Mouse (Mus musculus): ENCODE measurements around the gene Rmnd5b. TPM values are rescaled to one million over a fixed set of nuclear protein-coding genes. Genes with fewer than 3 reads are reported as not detected.

Gene Rmnd5b
- polyA plus RNA-seq, 1 experiment from 2014 or later, result 49.4 TPM

DNA sequence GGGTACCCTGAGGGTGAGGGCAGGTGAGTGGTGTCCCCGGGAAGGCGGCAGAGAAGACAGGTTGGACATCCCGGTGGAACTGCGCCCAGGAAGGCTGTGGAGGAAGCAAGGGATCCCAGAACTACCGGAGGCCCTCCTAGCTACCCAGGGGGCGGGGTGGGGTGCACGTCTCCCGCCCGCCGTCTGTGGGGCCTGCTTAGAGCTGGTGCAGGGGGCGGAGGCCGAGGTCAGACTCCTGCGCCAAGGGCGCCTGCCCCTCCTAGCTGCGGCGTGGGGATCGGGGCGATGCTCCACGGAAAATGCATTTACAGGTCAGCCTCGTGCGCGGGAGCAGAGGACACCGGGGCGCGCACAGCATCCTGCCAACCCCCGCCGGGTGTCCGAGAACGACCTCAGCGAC is 14.6 kb upstream of the Rmnd5b start:
- peak; percentile 20 for ATAC-seq
- in situ Hi-C loops (cut with MboI; ENCODE audit: low pct_unique_long_range_greater_than_20kb), result no loop called here
- no peak for TF ChIP-seq CTCF (IDR thresholded peaks at IDR 0.05)
- no peak for DNase-seq (ENCODE audit: low read depth, low spot score)
- CTCF ChIA-PET, result interaction anchor here (1.0 to 1.6 kb wide), 2 partner anchors 18 to 31 kb away, joined by 5 read pairs; no protein-coding TSS in a partner anchor
- POLR2A ChIA-PET, result interaction anchor here (1.0 to 2.6 kb wide), 5 partner anchors 9 to 23 kb away, joined by 4 to 13 read pairs (median 9); partner anchors contain the start of gene Rmnd5b
- H3K27me3 ChIP-seq, result no peaks in the 10 kb centered on the region

DNA sequence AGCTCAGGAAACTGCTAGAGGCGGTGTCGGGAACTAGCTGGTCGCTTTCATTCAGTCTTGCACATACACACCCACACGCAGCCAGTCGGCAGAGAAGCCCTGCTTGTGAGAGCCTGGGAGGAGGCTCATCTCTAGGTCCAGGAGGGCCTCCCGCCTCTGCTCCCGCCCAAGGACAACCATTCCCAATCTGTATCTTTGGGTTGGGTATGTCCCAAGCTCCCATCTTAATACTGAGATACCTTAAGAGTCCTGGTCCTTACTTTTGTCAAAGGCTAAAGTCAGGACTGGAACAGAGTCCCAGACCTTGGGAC is 14.1 kb upstream of the Rmnd5b start:
- H3K27me3 ChIP-seq, result no peaks in the 10 kb centered on the region
- no peak for ATAC-seq
- DNase-seq (ENCODE audit: low read depth, low spot score), result no peak
- ChIA-PET CTCF (interaction anchor here (1.6 kb wide), 1 partner anchor 18 kb away, joined by 5 read pairs; no protein-coding TSS in a partner anchor), POLR2A (interaction anchor here (1.6 to 2.6 kb wide), 3 partner anchors 14 to 24 kb away, joined by 9 to 13 read pairs (median 10); partner anchors contain the start of gene Rmnd5b)
- in situ Hi-C loops (cut with MboI; ENCODE audit: low pct_unique_long_range_greater_than_20kb), result no loop called here
- TF ChIP-seq CTCF (IDR thresholded peaks at IDR 0.05), result no peak

DNA sequence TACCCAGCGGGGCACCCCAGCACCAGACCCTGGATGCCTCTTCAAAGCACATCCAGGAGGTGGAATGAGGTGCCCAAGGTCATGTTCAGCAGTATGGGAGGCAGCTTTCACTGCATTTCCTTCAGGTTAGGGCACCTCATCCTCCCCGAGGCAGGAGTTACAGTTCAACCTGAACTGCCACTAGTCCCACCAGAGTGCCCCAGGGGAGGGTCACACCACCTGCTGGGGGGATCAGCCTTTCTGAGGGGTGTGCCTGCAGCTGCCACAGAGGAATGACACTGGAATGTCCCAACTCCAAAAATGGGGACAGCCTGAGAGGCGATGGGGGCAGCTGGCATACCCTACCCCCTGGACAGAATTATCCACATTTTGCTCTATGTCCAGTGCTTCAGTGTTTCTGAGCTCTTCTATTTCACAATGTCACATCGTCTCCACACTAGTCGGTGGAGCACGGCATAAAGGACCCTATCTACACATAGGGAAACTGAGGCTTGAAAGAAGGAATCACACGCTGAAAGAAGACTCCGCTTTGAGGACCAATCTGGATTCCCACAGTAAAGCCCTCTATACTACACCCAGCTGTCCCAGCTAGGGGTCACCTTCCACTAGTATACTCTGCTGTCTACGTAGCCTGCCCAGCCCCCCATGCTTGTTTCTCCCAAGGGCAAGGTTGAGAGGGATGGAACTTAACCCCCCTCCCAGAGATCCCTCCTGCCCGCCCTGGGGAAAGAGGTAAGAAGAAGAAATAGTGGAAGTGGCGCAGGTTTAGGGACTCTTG is 13.6 kb upstream of the Rmnd5b start:
- TF ChIP-seq CTCF (IDR thresholded peaks at IDR 0.05), result no peak
- ATAC-seq, result no peak
- DNase-seq (ENCODE audit: low read depth, low spot score), result no peak
- no peaks in the 10 kb centered on the region for H3K27me3 ChIP-seq
- ChIA-PET POLR2A (interaction anchor here (0.7 to 2.6 kb wide), 3 partner anchors 13 to 17 kb away, joined by 3 to 13 read pairs (median 9); partner anchors contain the start of gene Rmnd5b), CTCF (interaction anchor here (1.6 kb wide), 1 partner anchor 17 kb away, joined by 5 read pairs; no protein-coding TSS in a partner anchor)
- in situ Hi-C loops (cut with MboI; ENCODE audit: low pct_unique_long_range_greater_than_20kb), result no loop called here

DNA sequence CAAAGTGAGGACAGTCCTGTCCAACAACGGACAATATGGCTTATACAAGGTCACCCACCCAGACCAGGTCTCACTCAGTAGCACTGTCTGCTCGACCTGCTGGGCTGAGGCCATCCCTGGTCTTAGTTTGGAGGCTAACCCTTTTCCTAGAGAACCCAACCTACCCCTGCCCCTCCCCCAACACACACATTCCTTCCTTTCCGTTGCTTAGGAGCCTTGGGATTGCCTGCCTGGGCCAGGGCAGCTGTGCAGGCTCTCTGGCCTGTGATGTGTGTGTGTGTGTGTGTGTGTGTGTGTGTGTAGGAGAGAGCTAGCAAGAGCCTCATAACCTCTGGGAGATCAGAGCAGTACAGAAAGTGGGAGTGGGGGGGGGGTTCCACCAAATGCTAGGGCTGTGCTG is 12.9 kb upstream of the Rmnd5b start:
- CTCF ChIA-PET, result interaction anchor here (1.6 kb wide), 1 partner anchor 16 kb away, joined by 5 read pairs; no protein-coding TSS in a partner anchor
- in situ Hi-C loops (cut with MboI; ENCODE audit: low pct_unique_long_range_greater_than_20kb), result no loop called here
- no peak for ATAC-seq
- POLR2A ChIA-PET, result interaction anchor here (0.7 to 2.2 kb wide), 2 partner anchors 13 to 14 kb away, joined by 3 to 13 read pairs; partner anchors contain the start of gene Rmnd5b
- no peak for TF ChIP-seq CTCF (IDR thresholded peaks at IDR 0.05)
- no peaks in the 10 kb centered on the region for H3K27me3 ChIP-seq
- no peak for DNase-seq (ENCODE audit: low read depth, low spot score)

DNA sequence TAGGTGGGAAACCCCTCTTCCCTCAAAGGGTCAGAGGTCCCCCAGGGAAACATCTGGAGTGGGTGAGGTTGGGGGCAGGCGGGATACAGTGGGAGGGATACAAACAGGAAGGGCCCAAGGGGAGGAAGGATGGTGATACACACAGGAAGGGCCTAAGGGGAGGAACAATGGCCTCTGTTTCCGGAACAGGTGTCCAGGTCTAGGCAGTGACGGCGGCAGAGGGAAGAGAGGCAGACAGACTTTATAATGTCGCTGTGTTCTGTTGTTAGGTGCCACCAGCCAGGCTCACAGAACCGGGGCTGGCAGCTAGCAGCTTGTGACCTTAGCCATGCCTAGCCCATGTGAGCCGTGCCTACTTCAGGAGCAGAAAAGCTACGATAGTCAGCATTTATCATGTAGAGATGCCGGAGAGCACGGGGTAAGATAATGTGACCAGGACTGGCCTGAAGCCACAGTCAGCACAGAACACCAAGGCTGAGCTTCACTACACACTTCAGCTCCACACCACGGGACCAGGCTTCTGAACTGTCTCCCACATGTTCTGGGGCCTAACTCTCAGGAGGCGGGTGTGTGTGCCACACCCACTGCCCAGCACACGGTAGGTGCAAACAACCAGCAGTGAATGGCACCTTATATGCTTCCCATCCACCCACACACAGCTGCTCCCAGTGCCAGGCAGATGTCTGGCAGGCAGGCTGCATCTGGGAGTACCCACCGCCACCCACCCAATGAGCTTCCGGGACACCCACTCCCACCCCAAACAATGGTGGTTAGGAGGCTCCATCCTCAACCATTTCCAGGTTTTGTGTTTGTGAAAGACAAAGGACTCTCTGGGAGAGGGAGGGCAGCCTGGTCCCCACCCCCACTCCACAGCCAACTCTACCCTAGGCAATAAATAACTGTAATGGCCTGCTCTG is 11.3 kb upstream of the Rmnd5b start:
- ChIA-PET CTCF (interaction anchor here (0.9 kb wide), 1 partner anchor 11 kb away, joined by 4 read pairs; the partner anchor contains the start of gene Rmnd5b), POLR2A (interaction anchor here (0.9 to 1.3 kb wide), 2 partner anchors 9 to 12 kb away, joined by 3 read pairs; no protein-coding TSS in a partner anchor)
- in situ Hi-C loops (cut with MboI; ENCODE audit: low pct_unique_long_range_greater_than_20kb), result no loop called here
- no peak for TF ChIP-seq CTCF (IDR thresholded peaks at IDR 0.05)
- DNase-seq (ENCODE audit: low read depth, low spot score), result no peak
- H3K27me3 ChIP-seq, result no peaks in the 10 kb centered on the region
- no peak for ATAC-seq

DNA sequence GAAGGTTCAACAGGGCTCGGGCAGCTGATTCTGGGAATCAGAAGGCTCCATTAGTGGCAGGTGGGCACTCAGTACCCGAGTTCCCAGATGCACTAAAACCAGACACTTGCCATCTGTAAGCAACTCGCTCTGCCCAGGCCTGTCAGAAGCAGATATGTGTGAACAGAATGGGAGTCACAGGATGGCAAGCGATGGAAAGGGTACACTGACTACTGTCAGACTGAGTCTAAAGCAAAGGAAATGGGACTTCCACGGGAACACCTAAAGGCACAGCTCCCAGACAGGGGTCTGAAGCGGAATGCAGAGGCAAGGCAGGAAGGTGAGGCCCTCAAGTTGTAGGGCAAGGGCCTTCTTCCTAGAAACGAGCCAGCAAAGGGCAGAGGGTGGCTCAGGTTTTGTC is 10.5 kb upstream of the Rmnd5b start:
- in situ Hi-C loops (cut with MboI; ENCODE audit: low pct_unique_long_range_greater_than_20kb), result no loop called here
- no peaks in the 10 kb centered on the region for H3K27me3 ChIP-seq
- TF ChIP-seq CTCF (IDR thresholded peaks at IDR 0.05), result no peak
- ATAC-seq, result no peak
- CTCF ChIA-PET, result interaction anchor here (1.3 kb wide), 1 partner anchor 14 kb away, joined by 3 read pairs; no protein-coding TSS in a partner anchor
- no peak for DNase-seq (ENCODE audit: low read depth, low spot score)
- POLR2A ChIA-PET, result no interaction called here

DNA sequence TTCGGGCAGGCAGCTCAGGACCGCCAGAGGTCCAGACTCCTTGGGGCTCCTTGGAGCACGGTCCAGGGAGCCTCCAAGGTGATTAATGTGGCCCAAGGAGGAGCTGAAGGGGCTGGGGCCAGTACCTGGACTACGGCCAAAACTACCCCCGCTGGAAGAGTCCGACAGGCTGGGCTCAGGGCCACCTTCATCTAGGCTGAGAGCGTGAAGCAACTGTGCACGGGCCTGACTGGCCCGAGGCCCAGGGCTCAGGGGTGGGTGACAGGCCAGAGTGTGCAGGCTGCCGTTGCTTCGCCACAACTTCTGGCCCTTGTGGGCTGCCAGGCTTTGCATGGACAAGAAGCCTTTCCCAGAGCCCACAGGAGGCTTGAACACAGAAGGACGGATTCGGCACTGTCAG is 9.6 kb upstream of the Rmnd5b start:
- CTCF ChIA-PET, result interaction anchor here (1.3 kb wide), 2 partner anchors 9 to 13 kb away, joined by 3 to 4 read pairs; partner anchors contain the start of gene Rmnd5b
- DNase-seq (ENCODE audit: low read depth, low spot score) (no peak), ATAC-seq (no peak)
- no peaks in the 10 kb centered on the region for H3K27me3 ChIP-seq
- TF ChIP-seq CTCF (IDR thresholded peaks at IDR 0.05), result no peak
- POLR2A ChIA-PET, result interaction anchor here (1.0 kb wide), 1 partner anchor 9 kb away, joined by 3 read pairs; no protein-coding TSS in a partner anchor
- in situ Hi-C loops (cut with MboI; ENCODE audit: low pct_unique_long_range_greater_than_20kb), result no loop called here

DNA sequence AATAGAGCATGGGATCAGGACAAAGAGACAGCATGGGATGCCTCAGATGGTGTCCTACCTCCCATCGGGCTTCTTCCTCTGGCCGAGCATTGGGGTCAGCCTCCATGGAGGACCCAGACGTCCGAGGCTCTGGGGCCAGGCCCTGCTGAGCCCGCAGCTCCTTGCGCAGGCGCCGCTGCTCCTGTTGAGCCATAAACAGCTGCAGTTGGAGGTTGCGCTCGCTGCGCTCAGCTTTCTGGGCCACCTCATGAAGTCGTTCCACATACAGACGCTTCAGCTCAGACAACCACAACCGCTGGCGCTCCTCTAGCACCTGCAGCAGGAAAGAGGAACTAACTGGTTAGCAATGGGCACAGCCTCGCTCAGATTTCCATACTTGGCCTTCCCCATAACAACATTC is 8.5 kb upstream of the Rmnd5b start:
- H3K27me3 ChIP-seq, result no peaks in the 10 kb centered on the region
- no peak for TF ChIP-seq CTCF (IDR thresholded peaks at IDR 0.05)
- in situ Hi-C loops (cut with MboI; ENCODE audit: low pct_unique_long_range_greater_than_20kb), result no loop called here
- ChIA-PET CTCF (interaction anchor here (1.3 kb wide), 1 partner anchor 8 kb away, joined by 4 read pairs; the partner anchor contains the start of gene Rmnd5b), POLR2A (no interaction called here)
- no peak for ATAC-seq
- DNase-seq (ENCODE audit: low read depth, low spot score), result no peak

- in situ Hi-C loops (cut with MboI; ENCODE audit: low pct_unique_long_range_greater_than_20kb), result no loop called here
- DNase-seq (ENCODE audit: low read depth, low spot score), result no peak
- CTCF ChIA-PET, result interaction anchor here (1.3 kb wide), 1 partner anchor 8 kb away, joined by 4 read pairs; the partner anchor contains the start of gene Rmnd5b
- H3K27me3 ChIP-seq, result no peaks in the 10 kb centered on the region
- POLR2A ChIA-PET, result no interaction called here
- no peak for ATAC-seq
- TF ChIP-seq CTCF (IDR thresholded peaks at IDR 0.05), result no peak
Observed at GRCm38 (mm10) chr11:51643761-51644160, 8.1 kb upstream of the Rmnd5b start.

DNA sequence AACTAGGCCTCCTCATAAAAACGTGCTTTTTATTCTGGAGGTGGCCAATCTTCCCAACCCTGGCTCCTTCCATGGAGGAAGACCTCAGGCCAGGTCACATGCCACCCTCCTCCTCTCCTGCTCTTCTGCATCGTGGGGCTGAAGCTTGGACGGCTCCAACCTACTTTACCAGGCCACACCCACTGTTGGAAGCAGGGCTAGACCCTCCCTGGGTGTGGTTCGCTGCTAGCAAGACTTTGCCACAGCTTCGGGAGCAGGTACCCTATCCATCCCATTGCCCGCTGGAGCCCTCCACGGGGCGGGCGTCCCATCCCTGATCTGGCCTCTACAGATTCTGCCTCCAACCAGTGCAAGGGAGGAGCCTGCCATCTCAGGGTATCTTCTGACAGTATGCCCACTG is 7.5 kb upstream of the Rmnd5b start:
- in situ Hi-C loops (cut with MboI; ENCODE audit: low pct_unique_long_range_greater_than_20kb), result no loop called here
- POLR2A ChIA-PET, result interaction anchor here (1.1 kb wide), 1 partner anchor 10 kb away, joined by 3 read pairs; no protein-coding TSS in a partner anchor

More for the DNA sequence above, 7.5 kb upstream of the Rmnd5b start:
- no peak for TF ChIP-seq CTCF (IDR thresholded peaks at IDR 0.05)
- DNase-seq (ENCODE audit: low read depth, low spot score) (no peak), ATAC-seq (no peak)
- no peaks in the 10 kb centered on the region for H3K27me3 ChIP-seq
- CTCF ChIA-PET, result no interaction called here

Data from Patski (cell line).